Mouse (Mus musculus) frontal cortex, postnatal 10 days (tissue): ENCODE data around the gene Maml3.

Experiments used
- DNase-seq, 2 experiments: peaks; one replicate each; pipeline ENCODE4 v3.0.0; 2022; ENCODE audit warnings: low spot score in 2 of 2, mixed read lengths in 1 of 2

The Maml3 gene

DNA sequence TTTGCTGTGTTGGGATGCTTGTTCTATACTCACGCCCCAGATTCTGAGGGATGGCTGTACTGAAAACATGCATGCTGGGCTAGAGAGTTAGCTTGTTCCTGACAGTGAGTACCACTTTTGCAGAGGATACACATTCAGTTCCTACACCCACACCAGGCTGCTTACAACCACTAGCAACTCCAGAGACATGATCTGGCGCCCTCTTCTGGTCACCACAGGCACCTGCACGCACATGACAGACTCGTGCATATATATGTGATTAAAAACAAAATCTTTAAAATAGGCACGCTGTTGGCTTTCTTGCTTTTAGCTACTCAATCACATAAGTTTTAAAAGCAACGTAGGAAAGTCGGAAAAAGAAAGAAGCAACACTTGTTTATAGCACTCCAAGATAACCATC lies 399.7 kb downstream of the Maml3 start:
- no peak for DNase-seq

DNA sequence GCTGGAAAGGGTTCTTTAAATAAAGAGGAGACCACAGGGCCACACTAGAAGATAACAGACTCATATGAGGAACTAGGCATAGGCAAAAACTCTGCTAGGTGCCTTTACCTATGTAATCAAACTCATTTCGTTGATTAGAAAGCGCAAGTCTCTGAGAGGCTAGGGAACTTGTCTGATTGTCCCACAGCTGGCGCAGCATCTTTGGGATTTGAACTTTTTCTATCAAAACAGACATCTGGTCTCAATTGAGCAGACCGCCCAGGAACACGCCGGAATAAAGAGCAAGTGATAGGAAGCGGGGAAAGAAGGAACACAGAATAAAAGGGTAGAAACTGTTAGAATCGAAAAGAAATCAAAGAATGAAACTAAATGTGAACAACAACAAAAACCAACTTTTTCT lies 401.4 kb downstream of the Maml3 start:
- no peak for DNase-seq

DNA sequence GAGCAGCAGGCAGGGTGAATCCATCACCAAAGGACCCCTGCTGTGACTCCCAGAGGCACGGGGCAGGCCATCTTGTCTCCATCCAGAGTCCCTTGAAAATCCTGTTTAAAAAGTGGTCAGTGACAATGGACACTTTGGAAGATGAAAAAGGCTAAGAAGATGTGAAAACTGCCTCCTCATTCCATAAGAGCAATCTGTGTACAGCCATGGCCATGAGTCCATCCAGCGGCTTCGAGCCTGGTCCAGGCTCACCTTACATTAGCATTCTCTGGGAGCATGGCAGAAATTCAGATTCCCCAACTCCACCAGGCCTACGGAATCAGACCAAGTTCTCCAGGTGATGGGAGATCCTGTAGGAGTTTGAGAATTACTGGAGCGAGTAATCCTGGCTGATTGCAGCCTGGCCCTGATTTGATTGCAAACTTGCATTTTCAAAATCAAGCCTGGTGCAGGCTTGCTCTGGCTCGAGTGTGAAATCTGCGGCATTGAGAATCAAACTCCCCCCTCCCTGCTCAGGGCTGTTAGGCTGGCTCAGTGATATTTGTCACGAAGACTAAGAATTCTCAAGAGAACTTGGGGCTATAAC lies 402.1 kb downstream of the Maml3 start:
- no peak for DNase-seq

DNA sequence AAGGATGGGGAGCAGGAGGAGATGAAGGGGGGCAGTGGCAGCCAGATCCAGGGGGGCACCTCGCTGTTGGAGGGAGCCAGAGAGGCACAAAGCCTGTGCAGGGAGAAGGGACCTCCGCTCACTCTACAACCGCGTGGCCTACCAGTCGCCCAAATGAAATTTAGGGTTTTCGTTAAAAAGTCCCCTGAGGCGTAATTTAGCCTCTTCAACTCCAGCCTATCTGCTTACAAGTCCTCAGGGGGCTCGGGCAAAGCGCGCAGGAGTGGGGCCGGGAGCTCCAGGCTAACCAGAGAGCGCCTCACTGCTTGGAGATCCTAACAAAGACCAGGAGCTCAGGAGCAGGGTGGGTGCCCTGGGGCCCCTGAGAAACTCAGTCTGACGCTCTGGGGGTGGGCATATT lies 402.9 kb downstream of the Maml3 start:
- DNase-seq = peak in 1 of 2 experiments; percentile 31

DNA sequence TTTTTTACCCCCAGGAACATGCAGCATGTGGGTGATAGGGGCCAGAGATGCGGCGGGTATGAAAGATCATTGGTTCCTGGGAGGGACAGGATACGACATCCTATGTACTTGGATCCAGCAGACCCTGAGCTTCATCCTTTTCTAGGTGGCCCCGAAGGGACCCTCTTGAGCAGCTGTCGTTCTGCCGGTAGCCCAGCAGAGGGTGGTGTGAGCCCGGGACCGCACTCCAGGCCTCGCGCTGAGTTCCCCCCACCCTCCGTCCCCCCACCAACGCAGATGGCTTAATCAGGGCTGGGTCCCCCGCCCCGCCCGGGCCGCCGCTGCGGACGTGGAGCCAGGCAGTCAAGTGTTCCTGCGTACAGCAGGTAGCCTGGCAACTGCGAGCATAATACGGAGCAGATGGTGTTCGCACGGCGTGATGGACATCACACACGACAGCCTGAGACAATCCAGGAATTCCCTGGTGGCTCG lies 403.6 kb downstream of the Maml3 start:
- peak; percentile 76 to 77 for DNase-seq

DNA sequence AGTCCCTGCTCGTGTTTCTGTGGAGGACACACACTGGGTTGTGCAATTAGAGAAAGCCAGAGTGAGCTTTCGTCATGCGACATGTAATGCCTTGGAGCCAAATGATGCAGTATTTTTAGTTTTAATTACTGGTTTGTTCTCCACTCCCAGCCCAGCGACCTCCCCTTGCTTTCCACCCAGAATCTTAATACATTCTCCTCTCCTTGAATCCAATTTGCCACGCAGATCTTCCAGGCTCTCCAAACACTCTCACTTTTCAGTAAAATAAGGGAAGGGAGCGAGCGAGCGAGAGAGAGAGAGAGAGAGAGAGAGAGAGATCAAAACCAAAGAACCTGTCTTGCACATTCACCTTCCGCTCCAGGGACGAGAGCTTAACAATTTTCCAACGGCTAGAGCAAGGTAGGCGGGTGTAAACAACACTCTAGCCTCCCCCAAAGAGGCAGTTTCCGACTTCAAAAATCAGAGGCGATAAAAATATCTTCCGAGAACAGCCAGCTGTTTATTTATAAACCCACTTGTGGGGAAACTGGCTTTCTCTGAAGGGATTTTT lies 404.1 kb downstream of the Maml3 start:
- no peak for DNase-seq

DNA sequence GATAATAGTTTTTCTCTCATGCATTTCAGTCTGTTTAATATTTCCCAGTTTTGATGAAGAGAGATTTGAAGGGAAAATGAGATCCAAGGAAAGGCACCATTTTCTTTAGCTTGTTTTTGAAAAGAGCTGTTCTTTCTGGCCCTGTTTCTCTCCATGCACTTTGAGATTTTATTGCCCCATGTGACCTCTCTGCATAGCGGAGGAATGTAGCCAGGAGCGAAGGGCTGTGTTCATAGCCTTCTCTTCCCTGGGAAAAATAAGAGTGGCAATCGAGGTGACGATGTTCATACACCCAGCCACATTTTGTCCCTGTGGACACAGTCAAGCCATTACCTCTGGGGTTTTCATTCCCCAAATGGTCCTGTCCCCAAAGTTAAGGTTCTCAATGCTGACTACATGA lies 404.8 kb downstream of the Maml3 start:
- DNase-seq = no peak

DNA sequence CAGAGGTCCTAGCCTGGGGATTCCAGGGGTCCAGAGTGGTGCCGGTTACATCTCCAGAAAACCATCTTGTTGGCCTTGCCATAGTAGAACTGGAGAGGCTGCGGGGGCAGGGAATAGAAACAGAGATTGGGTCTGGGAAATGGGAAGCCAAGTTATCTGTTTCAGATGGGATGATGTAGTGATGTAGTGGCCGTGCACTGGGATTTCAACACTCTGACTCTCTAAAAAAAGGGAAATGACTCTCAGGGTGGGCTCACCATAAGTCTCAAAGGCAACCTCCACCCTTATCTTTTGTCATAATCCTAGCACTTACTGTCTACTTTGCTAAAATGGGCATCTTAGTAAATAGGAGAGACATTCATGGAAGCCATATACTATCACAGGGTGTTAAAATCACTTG lies 406.9 kb downstream of the Maml3 start:
- no peak for DNase-seq

DNA sequence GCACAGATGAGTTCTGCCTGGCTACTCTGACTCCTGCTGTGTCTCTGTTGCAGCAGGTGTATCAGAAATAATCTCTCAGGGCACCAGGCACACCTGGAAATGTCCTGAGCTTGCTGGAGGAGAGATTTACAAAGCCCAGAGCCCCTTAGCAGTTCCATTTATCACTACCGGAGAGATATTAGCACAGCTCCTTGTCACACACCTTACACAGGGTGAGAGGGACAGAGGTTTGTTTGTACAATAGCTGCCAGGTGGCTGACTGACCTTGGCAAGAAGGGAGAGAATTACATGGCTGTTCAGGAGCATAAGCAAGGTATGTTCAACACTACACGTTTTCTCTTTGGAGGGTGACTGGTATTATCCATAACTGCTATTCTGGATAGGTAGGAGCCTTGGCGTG lies 409.2 kb downstream of the Maml3 start:
- no peak for DNase-seq

DNA sequence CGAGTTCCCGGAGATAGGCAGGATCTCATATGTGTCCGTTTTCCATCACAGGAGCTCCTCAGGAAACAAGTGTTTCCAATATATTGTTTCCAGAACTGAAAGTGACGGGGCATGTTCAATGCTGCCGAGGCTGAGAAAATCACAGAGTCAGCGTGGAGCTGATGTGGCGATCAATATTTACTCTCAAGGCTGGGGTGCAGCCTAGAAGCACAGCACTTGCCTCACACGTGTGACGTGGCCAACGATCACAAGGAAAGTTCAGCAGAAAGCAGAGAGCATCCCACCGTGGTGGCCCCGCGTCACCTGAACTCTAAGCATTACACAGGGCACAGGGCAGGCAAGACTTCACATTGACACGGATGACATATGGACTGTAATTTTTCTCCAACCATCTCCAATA lies 410.3 kb downstream of the Maml3 start:
- DNase-seq = no peak

DNA sequence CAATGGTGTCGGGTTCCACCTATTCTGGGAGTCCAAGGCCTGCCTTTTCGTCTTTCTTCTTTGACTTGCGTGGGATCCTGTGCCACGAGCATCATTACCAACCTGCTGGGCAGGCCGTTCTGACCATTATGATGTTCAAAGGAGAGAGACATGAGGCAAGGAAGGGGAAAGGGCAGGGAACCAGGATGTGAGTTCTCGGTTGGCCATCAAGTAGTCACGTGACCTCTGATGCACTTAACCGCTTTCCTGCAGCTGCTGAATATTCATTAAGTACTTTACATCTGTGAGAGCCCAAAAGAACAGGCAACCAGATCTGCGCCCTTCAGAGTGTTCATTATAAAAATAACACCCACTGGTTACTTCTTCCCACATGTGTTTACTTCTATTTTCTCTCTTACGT lies 411.7 kb downstream of the Maml3 start:
- no peak for DNase-seq

DNA sequence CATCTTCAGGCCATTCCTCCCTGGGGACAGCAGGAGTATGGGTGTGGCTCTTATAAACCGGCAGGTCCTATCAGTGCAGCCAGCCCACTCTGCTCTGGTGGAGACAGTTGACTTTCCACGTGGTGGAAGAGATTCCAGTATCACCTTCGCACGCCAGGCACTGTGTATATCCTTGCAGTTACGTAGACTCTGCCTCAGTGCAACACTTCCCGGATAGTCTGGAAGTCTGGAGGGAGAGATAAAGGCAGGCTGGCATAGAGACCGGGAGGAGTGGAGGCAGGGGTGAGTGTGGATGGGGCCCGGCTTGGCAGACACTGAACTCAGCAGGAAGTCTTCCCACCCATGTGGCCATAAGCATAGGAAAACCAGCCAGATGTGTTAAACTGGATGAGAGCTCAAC lies 416.2 kb downstream of the Maml3 start:
- DNase-seq = no peak

DNA sequence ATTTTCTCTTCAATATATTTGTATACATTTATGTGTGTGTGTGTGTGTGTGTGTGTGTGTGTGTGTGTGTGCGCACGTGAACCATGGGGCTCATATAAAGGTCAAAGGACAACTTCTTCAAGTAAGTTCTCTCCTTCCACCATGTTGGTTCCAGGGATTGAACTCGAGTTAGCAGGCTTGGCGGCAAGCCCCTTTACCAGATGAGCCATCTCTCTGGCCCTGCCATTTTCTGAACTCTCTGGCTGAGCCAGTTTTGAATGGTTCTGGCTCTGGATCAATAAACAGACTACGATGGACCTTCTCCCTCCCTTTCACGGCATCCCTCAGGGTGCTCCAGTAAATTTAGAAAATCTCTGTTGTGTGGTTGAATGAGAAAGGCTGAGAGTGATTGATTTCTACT lies 418.1 kb downstream of the Maml3 start:
- no peak for DNase-seq

DNA sequence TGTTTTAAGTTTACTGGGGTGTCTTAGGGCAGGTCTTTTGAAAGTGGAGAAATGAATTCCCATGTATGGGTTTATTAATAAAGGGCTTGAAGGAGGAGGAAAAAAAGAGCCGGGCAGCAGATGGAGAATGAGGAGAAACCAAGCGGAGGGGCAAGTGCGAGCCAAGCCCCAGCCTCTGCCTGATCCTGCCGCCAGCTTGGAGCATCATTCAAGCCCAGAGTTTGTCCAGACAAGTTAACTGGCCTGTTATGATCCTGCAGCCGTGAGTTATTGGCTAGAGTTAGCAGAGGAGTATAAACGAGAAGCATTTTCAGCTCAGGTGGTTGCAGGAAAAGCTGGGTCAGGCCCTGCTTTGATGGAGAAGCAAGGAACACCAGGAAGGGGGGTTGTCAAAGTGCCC lies 418.6 kb downstream of the Maml3 start:
- no peak for DNase-seq

DNA sequence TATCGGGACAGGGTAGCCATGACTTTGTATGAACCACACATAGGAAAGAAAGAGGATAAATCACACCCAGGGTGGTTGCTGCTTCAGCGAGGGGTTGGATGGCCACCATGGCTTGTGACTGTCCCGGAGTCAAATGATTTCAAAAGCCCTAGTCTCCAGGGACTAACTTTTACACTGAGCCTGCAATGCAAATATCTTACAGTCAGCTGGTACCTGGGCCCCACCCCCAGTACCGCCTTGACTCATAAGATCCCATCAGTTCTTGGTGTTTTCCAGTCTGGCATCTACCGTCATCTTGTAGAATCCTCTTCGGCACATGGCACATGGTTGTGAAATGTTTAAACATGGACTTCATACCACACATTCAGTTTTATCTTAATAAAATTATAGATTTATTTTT lies 419.3 kb downstream of the Maml3 start:
- DNase-seq = no peak

DNA sequence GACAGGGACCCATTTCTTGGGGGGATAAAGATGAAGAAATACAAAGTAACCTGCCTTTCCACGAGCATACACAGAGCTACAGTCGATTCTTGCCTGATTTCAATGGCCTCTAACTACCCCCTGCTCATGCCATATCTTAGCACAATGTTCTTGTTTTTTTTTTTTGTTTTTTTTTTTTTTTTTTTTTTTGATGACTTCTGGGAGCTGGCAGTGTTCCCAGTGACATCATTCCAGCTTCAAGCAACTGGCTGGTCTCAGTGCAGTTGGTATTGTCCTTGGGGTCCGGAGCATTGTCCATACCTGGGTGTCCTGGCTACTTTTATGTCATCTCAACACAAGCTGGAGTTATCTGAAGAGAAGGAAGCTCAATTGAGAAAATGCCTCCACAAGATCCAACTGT lies 429.9 kb downstream of the Maml3 start:
- no peak for DNase-seq

DNA sequence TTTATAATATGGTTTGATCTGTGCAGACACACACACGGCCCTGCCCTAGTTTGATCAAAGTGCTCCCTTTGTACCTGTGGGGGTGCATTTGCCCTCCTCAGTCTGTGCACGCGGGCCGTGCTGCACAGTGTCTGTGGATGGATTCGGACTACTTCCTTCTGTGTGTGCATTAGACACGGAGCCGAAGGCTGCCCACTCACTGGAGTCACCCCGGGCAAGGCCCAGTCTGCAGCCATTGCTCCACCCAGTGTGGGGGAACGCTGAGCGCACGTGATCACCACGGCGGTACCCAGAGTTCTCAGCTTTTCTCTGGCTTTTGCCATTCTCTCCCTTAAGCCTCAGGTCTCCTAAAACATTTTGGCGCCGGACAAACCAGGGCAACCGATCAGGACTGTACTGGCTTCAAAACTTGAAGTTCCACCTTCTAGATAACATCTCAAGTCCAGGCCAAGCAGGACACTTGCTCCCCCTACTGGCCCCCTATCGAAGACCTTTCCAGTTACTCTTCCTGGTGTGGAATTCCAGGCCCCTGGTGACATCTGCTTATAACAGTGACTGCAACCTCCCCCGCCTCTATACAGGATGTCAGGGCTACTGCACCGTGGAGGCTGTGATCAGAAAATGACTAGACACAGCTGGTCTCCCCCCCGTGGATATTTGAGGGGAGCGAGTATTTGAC lies 431.3 kb downstream of the Maml3 start:
- DNase-seq = peak in 1 of 2 experiments; percentile 27

DNA sequence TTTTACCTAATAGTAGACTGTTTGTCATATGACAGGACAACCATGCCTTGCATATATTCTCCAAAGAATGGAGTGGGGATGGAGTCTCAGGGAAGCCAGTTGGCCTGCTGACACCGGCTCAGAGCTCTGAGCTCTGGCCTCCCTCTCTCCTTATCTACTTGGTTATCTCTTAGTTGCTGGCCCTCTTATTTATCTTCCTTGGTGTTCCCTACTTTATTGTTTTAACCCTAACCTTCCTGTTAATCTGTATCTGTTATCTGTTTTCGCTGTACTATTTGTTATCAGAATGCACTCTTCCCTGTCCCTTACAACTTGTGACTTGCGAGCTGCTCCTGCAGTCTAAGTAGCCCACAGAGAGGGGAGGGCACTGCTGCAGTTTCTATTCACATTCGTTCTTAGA lies 432.2 kb downstream of the Maml3 start:
- DNase-seq = no peak

DNA sequence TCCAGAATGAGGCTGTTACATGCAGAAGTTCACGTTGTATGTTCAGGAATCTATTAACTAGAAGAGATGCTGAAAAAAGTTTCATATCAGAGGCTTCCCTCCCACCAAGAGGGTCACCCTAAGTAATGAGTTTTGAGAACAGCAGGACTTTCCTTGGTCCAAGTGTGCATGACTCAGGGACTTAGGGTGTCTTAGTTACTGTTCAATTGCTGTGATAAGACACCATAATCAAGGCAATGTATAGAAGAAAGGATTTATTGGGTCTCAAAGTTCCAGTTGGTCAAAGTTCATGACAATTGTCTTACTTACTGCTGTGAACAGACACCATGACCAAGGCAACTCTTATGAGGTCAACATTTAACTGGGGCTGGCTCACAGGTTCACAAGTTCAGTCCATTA lies 433.8 kb downstream of the Maml3 start:
- DNase-seq = no peak

DNA sequence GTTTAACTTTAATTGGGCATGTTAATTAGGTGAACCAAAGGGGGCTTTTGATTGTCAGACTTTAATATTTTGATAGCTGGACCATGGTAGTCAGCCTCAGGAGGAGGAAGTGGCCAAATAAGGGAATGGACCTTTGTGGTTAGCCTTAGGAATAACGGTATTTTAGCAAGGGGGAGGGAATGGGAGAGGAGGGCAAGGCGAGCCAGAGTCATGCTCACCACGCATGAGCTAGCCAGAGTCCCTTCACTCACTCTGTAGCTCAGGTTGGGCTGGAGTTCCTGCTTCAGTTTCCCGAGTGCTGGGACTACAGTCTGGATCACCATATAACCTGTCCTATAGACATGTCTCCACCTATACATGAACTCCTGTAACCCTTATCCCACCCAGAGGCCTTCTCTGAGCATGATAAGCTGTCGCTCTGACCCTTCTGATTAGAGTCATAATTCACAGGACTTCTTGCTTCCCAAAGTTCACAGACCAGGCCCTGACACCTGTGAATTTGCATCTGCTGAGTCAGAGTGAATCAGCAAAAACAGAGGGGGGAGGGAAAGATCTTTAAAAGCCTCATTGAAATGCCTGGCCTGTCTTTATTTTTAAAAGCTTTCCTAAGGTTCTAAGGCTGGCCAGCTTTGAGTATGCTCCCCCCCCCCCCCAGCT lies 434.3 kb downstream of the Maml3 start:
- no peak for DNase-seq

DNA sequence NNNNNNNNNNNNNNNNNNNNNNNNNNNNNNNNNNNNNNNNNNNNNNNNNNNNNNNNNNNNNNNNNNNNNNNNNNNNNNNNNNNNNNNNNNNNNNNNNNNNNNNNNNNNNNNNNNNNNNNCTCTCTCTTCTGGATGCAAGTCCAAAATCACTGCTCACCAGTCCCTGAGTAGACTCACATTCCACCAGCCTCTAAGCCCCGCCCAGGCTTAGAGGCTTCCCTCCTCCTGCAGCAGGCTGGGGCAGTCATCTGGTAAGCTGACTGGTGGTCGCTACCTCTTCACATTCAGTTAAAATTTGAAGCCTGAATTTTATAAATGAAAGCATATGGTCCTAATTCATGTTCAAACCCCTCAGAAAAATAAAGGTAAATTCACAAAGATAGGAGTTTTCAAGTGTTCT lies 436.3 kb downstream of the Maml3 start:
- DNase-seq = no peak

DNA sequence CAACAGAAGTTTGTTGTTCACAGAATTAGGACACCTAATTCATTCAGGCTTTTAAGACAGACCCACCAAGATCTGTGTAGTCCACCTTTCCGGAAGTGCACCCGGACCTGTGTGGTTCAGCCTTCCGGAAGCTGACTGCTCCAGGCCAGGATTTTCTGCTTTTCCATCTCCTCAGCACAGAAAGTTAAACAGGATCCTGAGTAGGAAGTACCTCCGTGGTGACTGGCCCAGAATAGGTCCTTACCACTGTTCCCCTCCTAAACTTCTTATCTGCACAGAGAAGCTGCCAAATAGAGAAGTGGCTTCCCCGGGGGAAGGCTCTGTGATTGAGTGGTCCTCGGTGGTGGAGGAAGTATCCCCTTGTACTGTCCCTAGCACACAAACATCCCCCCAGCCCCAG lies 442.3 kb downstream of the Maml3 start:
- no peak for DNase-seq
